Mouse (Mus musculus) spleen, adult 10 weeks (tissue): ENCODE results near the gene Cplx1. TPM values are rescaled to one million over a fixed set of nuclear protein-coding genes. Genes with fewer than 3 reads are reported as not detected.

Source experiments
- polyA plus RNA-seq: library from polyadenylated mRNA; stranded (reverse); fragments of 350-450 nt; fragmentation: Illumina TruSeq; extraction: RNeasy Lipid Tissue Mini Kit (QIAGEN cat#74804); gene quantifications from one replicate; pipeline ENCODE4 v1.2.3, GENCODE M21; 2015; ENCODE audit warnings: low replicate concordance; ENCODE audit not compliant: insufficient read depth

Cplx1 gene
- polyA plus RNA-seq, result not detected

GRCm38 (mm10) chr5:108549489-108550206, at the start of gene Cplx1:
TSS of gene Cplx1 (minus strand) at chr5:108550024.

Other genes starting within 250 kb of the Cplx1 start
- 6.3 TPM for gene Pigg, start 237.4 kb downstream of the Cplx1 start, polyA plus RNA-seq
- not detected for gene Gm42517, start 182.1 kb downstream of the Cplx1 start, polyA plus RNA-seq
- not detected for gene Pde6b, start 161.6 kb downstream of the Cplx1 start, polyA plus RNA-seq
- gene Atp5k, start 115.6 kb downstream of the Cplx1 start, polyA plus RNA-seq, result 237 TPM
- gene Mfsd7a, start 101.1 kb downstream of the Cplx1 start, polyA plus RNA-seq, result 3.4 TPM
- 15.6 TPM for gene Pcgf3, start 88.8 kb downstream of the Cplx1 start, polyA plus RNA-seq
- gene Gak, start 79.7 kb upstream of the Cplx1 start, polyA plus RNA-seq, result 91.9 TPM
- 30.0 TPM for gene Tmem175, start 79.7 kb upstream of the Cplx1 start, polyA plus RNA-seq
- 22.7 TPM for gene Idua, start 110.3 kb upstream of the Cplx1 start, polyA plus RNA-seq
- gene Dgkq, start 119.6 kb upstream of the Cplx1 start, polyA plus RNA-seq, result 22.0 TPM
- 0.07 TPM for gene Slc26a1, start 125.5 kb upstream of the Cplx1 start, polyA plus RNA-seq
- 2.4 TPM for gene Fgfrl1, start 142.4 kb upstream of the Cplx1 start, polyA plus RNA-seq
- not detected for gene Rnf212, start 225.0 kb upstream of the Cplx1 start, polyA plus RNA-seq
- gene Tmed11, start 245.3 kb upstream of the Cplx1 start, polyA plus RNA-seq, result not detected